14 mouse cellular contexts compared by ENCODE assay signal in the genomic region with DNA sequence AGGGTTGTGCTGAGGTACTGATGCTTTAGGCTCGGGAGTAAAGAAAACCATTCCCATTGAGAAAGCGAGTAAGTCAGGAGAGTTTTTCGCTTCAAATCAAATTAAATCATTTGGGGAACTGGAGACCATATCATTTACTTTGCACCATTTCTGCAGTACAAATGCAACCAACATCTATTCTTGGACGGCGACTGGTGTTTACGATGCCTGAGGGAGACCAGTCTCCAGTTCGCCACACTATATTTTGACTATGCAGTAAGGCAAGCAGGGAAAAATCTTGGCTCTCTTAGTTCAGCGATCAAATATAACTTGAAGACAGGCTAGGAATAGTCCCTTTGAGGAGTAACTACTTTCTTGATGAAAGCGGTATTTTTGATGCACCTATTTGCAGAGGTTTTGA.
"Had no signal": no experiment of that assay in that cellular context is flagged by ENCODE, and none has a peak within 500 bp of the region (broad histone marks: within the 10 kb centered on the region; RNA-seq: fewer than 3 reads in every experiment).

No protein-coding gene starts in this region.

- H3K27ac ChIP-seq: kidney, embryonic 15.5 days; liver, embryonic 12.5 days; lung, embryonic 15.5 days; macrophage; midbrain, embryonic 15.5 days; neural tube, embryonic 12.5 days; stomach, embryonic 15.5 days had no signal

- H3K9ac ChIP-seq: kidney, embryonic 15.5 days; liver, embryonic 12.5 days; lung, embryonic 15.5 days; midbrain, embryonic 15.5 days; neural tube, embryonic 12.5 days; stomach, embryonic 15.5 days had no signal

- H3K4me1 ChIP-seq: kidney, embryonic 15.5 days; liver, embryonic 12.5 days; lung, embryonic 15.5 days; neural tube, embryonic 12.5 days; stomach, embryonic 15.5 days had no signal

- H3K27me3 ChIP-seq: liver, embryonic 12.5 days; lung, embryonic 15.5 days; megakaryocyte, embryonic 14.5 days; midbrain, embryonic 15.5 days; neural tube, embryonic 12.5 days; stomach, embryonic 15.5 days had no signal

- H3K9me3 ChIP-seq: kidney, embryonic 15.5 days; liver, embryonic 12.5 days; lung, embryonic 15.5 days; midbrain, embryonic 15.5 days; neural tube, embryonic 12.5 days; stomach, embryonic 15.5 days had no signal

- H3K4me3 ChIP-seq: kidney, embryonic 15.5 days; liver, embryonic 12.5 days; lung, embryonic 15.5 days; midbrain, embryonic 15.5 days; neural tube, embryonic 12.5 days; stomach, embryonic 15.5 days had no signal

- H3K4me2 ChIP-seq: kidney, embryonic 15.5 days; liver, embryonic 12.5 days; lung, embryonic 15.5 days; midbrain, embryonic 11.5 days; midbrain, embryonic 15.5 days; neural tube, embryonic 12.5 days; stomach, embryonic 15.5 days had no signal

- ATAC-seq: liver, embryonic 12.5 days; midbrain, embryonic 15.5 days had no signal

- H3K36me3 ChIP-seq: kidney, embryonic 15.5 days; liver, embryonic 12.5 days; lung, embryonic 15.5 days; midbrain, embryonic 15.5 days; neural tube, embryonic 12.5 days; stomach, embryonic 15.5 days had no signal

- DNase-seq: kidney, adult 2 months; kidney, postnatal 14 days; lung, postnatal 14 days; right cerebral cortex, postnatal 4 days; thymus, postnatal 36 days had no signal
